Mouse (Mus musculus) lung, postnatal 0 days (tissue): ENCODE measurements around the gene Dclre1b.

Experiments used
- CTCF ChIP-seq: IDR thresholded peaks from 2 replicates; pipeline ENCODE4 v1.5.1; 2016; ENCODE audit warnings: antibody characterized with exemption, mild to moderate bottlenecking
- EP300 ChIP-seq: IDR thresholded peaks from 2 replicates; pipeline ENCODE4 v1.6.1; 2016; ENCODE audit warnings: antibody characterized with exemption, mild to moderate bottlenecking, control low read depth

DNA sequence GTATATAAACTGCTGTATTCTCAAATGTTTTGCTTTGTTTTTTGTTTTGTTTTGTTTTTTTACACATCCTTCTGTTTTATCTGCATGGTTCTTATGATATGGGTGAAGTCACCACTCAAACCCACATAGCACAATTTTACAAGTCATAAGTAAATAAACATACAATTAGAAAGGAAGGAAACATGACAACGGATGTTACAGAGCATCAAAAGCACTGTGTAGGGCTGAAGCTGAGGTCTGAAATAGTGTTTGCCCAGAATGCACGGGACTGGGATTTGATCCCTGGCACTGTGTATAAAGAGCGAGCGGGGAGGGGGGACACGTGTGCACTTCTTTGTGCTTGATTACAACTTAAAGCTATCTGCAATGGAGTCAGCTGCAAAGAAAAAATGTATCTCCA, 28.5 kb downstream of the Dclre1b start:
- no peak for TF ChIP-seq CTCF
- 0 out of 2 replicates have a peak, but pooled peaks have one; percentile 37 for TF ChIP-seq EP300
